Mouse (Mus musculus) MEL (cell line): Measurements from ENCODE around the gene Slc2a2.

Source experiments
- CTCF ChIP-seq, 3 experiments: IDR thresholded peaks in 2 of 3; conservative IDR thresholded peaks in 1 of 3; 2 replicates each; pipeline ENCODE4 v1.5.1; 2011 to 2012; ENCODE audit warnings: low read length in 3 of 3, low read depth in 2 of 3, mild to moderate bottlenecking in 2 of 3, improper control_type of control experiment in 1 of 3, inconsistent platforms in 1 of 3, mixed read lengths in 1 of 3, moderate library complexity in 1 of 3; ENCODE audit not compliant: control insufficient read depth in 1 of 3, insufficient read depth in 1 of 3, poor library complexity in 1 of 3, severe bottlenecking in 1 of 3
- ETS1 ChIP-seq: IDR thresholded peaks from 2 replicates; pipeline ENCODE4 v1.6.1; 2012; ENCODE audit warnings: low read depth, mild to moderate bottlenecking, inconsistent platforms, low read length, improper control_type of control experiment, moderate library complexity

DNA sequence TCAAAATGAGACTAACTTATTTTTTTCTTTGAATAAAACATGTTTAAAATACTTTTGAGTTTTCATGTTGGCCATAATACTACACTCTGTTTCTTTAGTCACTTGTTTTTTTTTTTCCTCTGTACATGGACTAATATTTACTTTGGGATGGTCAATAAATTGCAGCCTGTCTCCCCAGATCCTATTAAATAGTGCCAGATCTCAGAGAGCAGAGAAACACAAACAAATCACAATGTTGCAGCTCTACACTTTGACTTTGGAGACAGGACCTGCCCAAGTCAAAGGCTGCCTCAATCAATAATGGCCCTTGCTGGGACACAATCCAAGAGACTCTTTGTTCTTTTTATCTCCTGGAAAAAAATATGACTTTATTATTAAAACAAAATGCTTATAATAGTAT, 24.8 kb downstream of the Slc2a2 start:
- TF ChIP-seq ETS1 (no peak), CTCF (IDR thresholded peaks at IDR 0.05 in 2 of 3, conservative IDR thresholded peaks at IDR 0.05 in 1 of 3; ENCODE audit: control insufficient read depth in 1 of 3, insufficient read depth in 1 of 3, low read depth in 2 of 3, low read length in 3 of 3, poor library complexity in 1 of 3, severe bottlenecking in 1 of 3) (no peak)
